Mouse (Mus musculus) B cell, adult 2 months (primary cell): ENCODE results near the gene Atf7.

Source experiments
- DNase-seq, 2 experiments: peaks; one replicate each; pipeline ENCODE4 v3.0.0; 2022

The Atf7 gene

GRCm38 (mm10) chr15:102483136-102483535 lies 142.1 kb downstream of the Atf7 start:
- no peak for DNase-seq
